Mouse (Mus musculus) adrenal gland, postnatal 4 days (tissue): ENCODE measurements around the gene 1110051M20Rik. TPM values are rescaled to one million over a fixed set of nuclear protein-coding genes. Genes with fewer than 3 reads are reported as not detected.

Source experiments
- DNase-seq, 2 experiments: peaks; one replicate each; pipeline ENCODE4 v3.0.0; 2021 to 2022; ENCODE audit warnings: low spot score in 2 of 2, mixed read lengths in 2 of 2
- total RNA-seq, 2 experiments: library from RNA; stranded (reverse); gene quantifications; 2 replicates each; pipeline ENCODE4 v1.2.3; 2021

Gene 1110051M20Rik
- total RNA-seq, 2 experiments from 2014 or later = 24.7 to 30.2 TPM

- no peak for DNase-seq
These were observed 20.3 kb downstream of the 1110051M20Rik start for GRCm38 (mm10) chr2:91424061-91424720.

GRCm38 (mm10) chr2:91421641-91422040, 22.9 kb downstream of the 1110051M20Rik start:
- DNase-seq = no peak

GRCm38 (mm10) chr2:91413811-91414210, 30.7 kb downstream of the 1110051M20Rik start:
- no peak for DNase-seq

GRCm38 (mm10) chr2:91412361-91412760, 32.1 kb downstream of the 1110051M20Rik start:
- DNase-seq = no peak

- DNase-seq = no peak
These were observed 33.0 kb downstream of the 1110051M20Rik start for GRCm38 (mm10) chr2:91411473-91411872.

- DNase-seq = no peak
These were observed 36.5 kb downstream of the 1110051M20Rik start for GRCm38 (mm10) chr2:91408031-91408430.

- DNase-seq = no peak
These were observed 39.4 kb downstream of the 1110051M20Rik start for GRCm38 (mm10) chr2:91405071-91405470.

GRCm38 (mm10) chr2:91399727-91400126, 44.8 kb downstream of the 1110051M20Rik start:
- DNase-seq = no peak

GRCm38 (mm10) chr2:91399168-91399567, 45.3 kb downstream of the 1110051M20Rik start:
- no peak for DNase-seq

- no peak for DNase-seq
These were observed 50.4 kb downstream of the 1110051M20Rik start for GRCm38 (mm10) chr2:91394078-91394477.

- DNase-seq = no peak
These were observed 55.8 kb downstream of the 1110051M20Rik start for GRCm38 (mm10) chr2:91388738-91389137.

- no peak for DNase-seq
These were observed 56.2 kb downstream of the 1110051M20Rik start for GRCm38 (mm10) chr2:91388281-91388680.

- DNase-seq = no peak
These were observed 57.1 kb downstream of the 1110051M20Rik start for GRCm38 (mm10) chr2:91387287-91387958.

- DNase-seq = no peak
These were observed 57.8 kb downstream of the 1110051M20Rik start for GRCm38 (mm10) chr2:91386547-91387286.

GRCm38 (mm10) chr2:91383294-91383693, 61.2 kb downstream of the 1110051M20Rik start:
- DNase-seq = no peak

GRCm38 (mm10) chr2:91377038-91377437, 67.5 kb downstream of the 1110051M20Rik start:
- DNase-seq = no peak

- DNase-seq = no peak
These were observed 74.2 kb downstream of the 1110051M20Rik start for GRCm38 (mm10) chr2:91370314-91370713.

GRCm38 (mm10) chr2:91363272-91363671, 81.2 kb downstream of the 1110051M20Rik start:
- no peak for DNase-seq

GRCm38 (mm10) chr2:91361068-91361528, 83.4 kb downstream of the 1110051M20Rik start:
- no peak for DNase-seq

- no peak for DNase-seq
These were observed 88.7 kb downstream of the 1110051M20Rik start for GRCm38 (mm10) chr2:91355767-91356166.

GRCm38 (mm10) chr2:91354727-91355403, 89.6 kb downstream of the 1110051M20Rik start:
- no peak for DNase-seq
